11 mouse cellular contexts compared by ENCODE assay signal in genomic region chr14:93342781-93343180, GRCm38 (mm10).
DNase-seq lines count a peak whose midpoint lies in the region; ATAC-seq and TF ChIP-seq lines count a peak whose summit lies in the region.
"Had no signal": no experiment of that assay in that cellular context is flagged by ENCODE, and none has a peak within 500 bp of the region (broad histone marks: within the 10 kb centered on the region; RNA-seq: fewer than 3 reads in every experiment).

No protein-coding gene starts in this region.

- TF ChIP-seq CTCF in cerebellum, adult 2 months (IDR thresholded peaks at IDR 0.05; ENCODE audit: borderline replicate concordance, insufficient read depth, low read depth, low read length), result no peak

- no peak overlapping the region for H3K27ac ChIP-seq in cerebellum, adult 2 months (ENCODE audit: insufficient read depth, low read length)
- H3K27ac ChIP-seq: liver, embryonic 12.5 days had no signal

- no peak overlapping the region for H3K4me3 ChIP-seq in cerebellum, adult 2 months (replicated peaks; ENCODE audit: insufficient read depth, low read depth, low read length)
- H3K4me3 ChIP-seq: liver, embryonic 12.5 days had no signal

- ATAC-seq in inflammation-experienced regulatory T-cells, adult 6 months, result no peak
- ATAC-seq: liver, embryonic 12.5 days had no signal

- TF ChIP-seq POLR2A in cerebellum, adult 2 months (IDR thresholded peaks at IDR 0.05; ENCODE audit: borderline replicate concordance, insufficient read depth, low read length), result no peak

- DNase-seq in adrenal gland, postnatal 10 days, result peak; percentile 38
- DNase-seq in adrenal gland, adult 18-20 months (ENCODE audit: low spot score in 2 of 2), result no peak
- peak; percentile 15 to 17 for DNase-seq in heart, adult 9 months (ENCODE audit: low spot score in 2 of 2)
- DNase-seq in heart, postnatal 25 days (ENCODE audit: low spot score), result no peak
- peak; percentile 53 to 63 for DNase-seq in cerebellum, adult 2 months
- peak; percentile 9 for DNase-seq in gastrocnemius, postnatal 10 days
- no peak for DNase-seq in lung, postnatal 10 days
- DNase-seq: right cerebral cortex, postnatal 14 days; thymus, adult 18-20 months had no signal

- intact Hi-C loops in heart, postnatal 25 days (cut with DNase I), result no loop called here

- 40% methylated on average over 3 of the region's 3 CpGs for WGBS in cerebellum, adult 2 months

- no peaks in the 10 kb centered on the region for H3K27me3 ChIP-seq in cerebellum, adult 2 months (ENCODE audit: control insufficient read depth, insufficient read depth, low read length)
- H3K27me3 ChIP-seq: liver, embryonic 12.5 days had no signal

- H3K4me1 ChIP-seq in cerebellum, adult 2 months (ENCODE audit: control insufficient read depth, insufficient read depth, low read length), result peaks cover 8% of the 10 kb centered on the region; the same call in 1 of the 2 replicates
- H3K4me1 ChIP-seq: liver, embryonic 12.5 days had no signal

Comparison
In these comparisons a context has a peak if more than half of its experiments do, and no peak if none do; other contexts are left out.
1. DNase-seq: peak in adrenal gland, postnatal 10 days (single experiment), heart, adult 9 months (2 of 2), cerebellum, adult 2 months (2 of 2) and gastrocnemius, postnatal 10 days (single experiment); none in adrenal gland, adult 18-20 months (0 of 2), heart, postnatal 25 days (single experiment) and lung, postnatal 10 days (single experiment).